Comparison of ENCODE assay signal across 8 mouse cellular contexts in the genomic region with DNA sequence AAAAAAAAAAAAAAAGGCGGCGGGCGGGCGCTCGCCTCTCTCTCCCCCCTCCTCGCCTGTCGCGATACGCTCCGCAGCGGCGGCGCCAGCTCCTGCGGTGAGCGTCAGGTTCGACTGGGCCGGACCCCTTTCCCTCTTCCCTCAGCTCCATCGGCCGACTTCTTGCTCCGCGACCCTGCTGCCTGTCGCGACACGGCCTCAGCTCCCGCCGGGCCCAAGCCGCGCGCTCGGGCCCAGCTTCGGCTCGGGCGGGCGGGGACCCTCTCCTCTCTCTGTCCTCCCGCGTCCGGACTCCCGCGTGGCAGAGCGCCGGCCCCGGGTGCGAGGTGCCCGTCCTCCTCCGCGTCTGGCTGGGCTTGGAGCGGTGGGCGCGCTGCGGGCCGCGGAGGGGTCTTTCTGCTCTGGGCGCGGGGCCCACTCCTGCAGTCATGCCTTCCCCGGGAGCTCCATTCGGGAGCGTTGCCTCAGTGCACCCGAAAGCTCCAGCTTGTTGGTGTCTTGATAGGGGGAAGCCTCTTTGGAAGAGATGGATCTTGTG. TPM values are rescaled to one million over a fixed set of nuclear protein-coding genes. Genes with fewer than 3 reads are reported as not detected.
DNase-seq lines count a peak whose midpoint lies in the region; ATAC-seq and TF ChIP-seq lines count a peak whose summit lies in the region.

No protein-coding gene starts in this region.

- peak overlapping the region; percentile 87 for H3K27ac ChIP-seq in brown adipose tissue, adult 24 weeks (replicated peaks; ENCODE audit: low read depth, low read length)
- peak overlapping the region; percentile 97 for H3K27ac ChIP-seq in forebrain, postnatal 0 days (ENCODE audit: low read depth, low read length)
- H3K27ac ChIP-seq in liver, embryonic 16.5 days (ENCODE audit: low read length) = peak overlapping the region; percentile 96

- H3K36me3 ChIP-seq in forebrain, postnatal 0 days (ENCODE audit: insufficient read depth) = peaks cover 8% of the 10 kb centered on the region
- H3K36me3 ChIP-seq in liver, embryonic 16.5 days (ENCODE audit: control insufficient read depth, insufficient read depth) = peaks cover 14% of the 10 kb centered on the region

- ATAC-seq in forebrain, postnatal 0 days = no peak
- ATAC-seq in liver, embryonic 16.5 days (ENCODE audit: low read depth) = no peak

- peak overlapping the region; percentile 94 for H3K9ac ChIP-seq in forebrain, postnatal 0 days
- peak overlapping the region; percentile 99 for H3K9ac ChIP-seq in liver, embryonic 16.5 days (ENCODE audit: low read depth, low read length)

- under 1% methylated on average over 53 of the region's 58 CpGs for WGBS in forebrain, postnatal 0 days
- under 1% methylated on average over 53 of the region's 58 CpGs for WGBS in liver, embryonic 16.5 days (ENCODE audit: insufficient replicate concordance)

- H3K4me3 ChIP-seq in brown adipose tissue, adult 24 weeks (ENCODE audit: insufficient read depth, low read depth, low read length) = peak overlapping the region; percentile 94
- peak overlapping the region; percentile 92 for H3K4me3 ChIP-seq in forebrain, postnatal 0 days (ENCODE audit: low read depth, low read length)
- H3K4me3 ChIP-seq in liver, embryonic 16.5 days (ENCODE audit: low read depth, low read length) = peak overlapping the region; percentile 96

- H3K27me3 ChIP-seq in forebrain, postnatal 0 days (ENCODE audit: insufficient read depth, low read length) = no peaks in the 10 kb centered on the region
- no peaks in the 10 kb centered on the region for H3K27me3 ChIP-seq in liver, embryonic 16.5 days (ENCODE audit: control insufficient read depth, insufficient read depth, low read depth, low read length)

- TF ChIP-seq CTCF in forebrain, postnatal 0 days (IDR thresholded peaks at IDR 0.05; ENCODE audit: low read depth) = no peak

- H3K4me2 ChIP-seq in forebrain, postnatal 0 days (ENCODE audit: low read depth) = peak overlapping the region; percentile 74
- H3K4me2 ChIP-seq in liver, embryonic 16.5 days (ENCODE audit: low read depth, low read length) = peak overlapping the region; percentile 91

- peak; percentile 35 for DNase-seq in layer of hippocampus, adult 11-12 months (ENCODE audit: low spot score)
- DNase-seq in layer of hippocampus, adult 9-11 months = no peak
- DNase-seq in forebrain, postnatal 0 days = no peak
- DNase-seq in retina, embryonic 14.5 days (ENCODE audit: low spot score) = no peak
- no peak for DNase-seq in cerebellum, postnatal 4 days (ENCODE audit: low spot score in 2 of 2)
- no peak for DNase-seq in urinary bladder, adult 2 months (ENCODE audit: low spot score)

- H3K9me3 ChIP-seq in forebrain, postnatal 0 days (ENCODE audit: low read length) = no peaks in the 10 kb centered on the region
- H3K9me3 ChIP-seq in liver, embryonic 16.5 days (replicated peaks; ENCODE audit: control insufficient read depth, low read length) = no peaks in the 10 kb centered on the region

- peaks cover 13% of the 10 kb centered on the region for H3K4me1 ChIP-seq in brown adipose tissue, adult 24 weeks (ENCODE audit: control insufficient read depth, insufficient read depth, insufficient read length, low read length)
- peaks cover 21% of the 10 kb centered on the region for H3K4me1 ChIP-seq in forebrain, postnatal 0 days (ENCODE audit: insufficient read depth)
- peaks cover 35% of the 10 kb centered on the region for H3K4me1 ChIP-seq in liver, embryonic 16.5 days (ENCODE audit: control insufficient read depth, low read depth, low read length)

RNA-seq across cellular contexts. Expression of a gene that starts 0.5 kb away (rescaled TPM):
- polyA plus RNA-seq in brown adipose tissue, adult 24 weeks (2012; ENCODE audit: insufficient read depth, insufficient read length, missing spikeins) = 22.4 and 31.4 TPM in 2 replicates
- 13.1 and 19.8 TPM in 2 replicates for total RNA-seq in forebrain, postnatal 0 days (2014; rRNA removed)
- 26.7 and 35.4 TPM in 2 replicates for polyA plus RNA-seq in forebrain, postnatal 0 days (2015; fragmentation: Nextera tagmentation; extraction: Ambion mirVana)
- polyA plus RNA-seq in liver, embryonic 16.5 days (2015; fragmentation: Nextera tagmentation; extraction: Ambion mirVana) = 18.3 and 22.3 TPM in 2 replicates
- polyA plus RNA-seq in urinary bladder, adult 2 months (2012; rRNA removed) = 23.5 and 42.6 TPM in 2 replicates

RNA-seq across cellular contexts. Expression of a gene that starts 15.8 kb away (rescaled TPM):
- 18.7 and 20.7 TPM in 2 replicates for polyA plus RNA-seq in brown adipose tissue, adult 24 weeks (2012; ENCODE audit: insufficient read depth, insufficient read length, missing spikeins)
- 62.6 and 63.5 TPM in 2 replicates for total RNA-seq in forebrain, postnatal 0 days (2014; rRNA removed)
- 66.3 and 77.8 TPM in 2 replicates for polyA plus RNA-seq in forebrain, postnatal 0 days (2015; fragmentation: Nextera tagmentation; extraction: Ambion mirVana)
- 36.9 and 41.4 TPM in 2 replicates for polyA plus RNA-seq in liver, embryonic 16.5 days (2015; fragmentation: Nextera tagmentation; extraction: Ambion mirVana)
- polyA plus RNA-seq in urinary bladder, adult 2 months (2012; rRNA removed) = 43.2 and 43.7 TPM in 2 replicates

RNA-seq across cellular contexts. Expression of a gene that starts 15.8 kb away (rescaled TPM):
- 24.2 and 24.4 TPM in 2 replicates for polyA plus RNA-seq in brown adipose tissue, adult 24 weeks (2012; ENCODE audit: insufficient read depth, insufficient read length, missing spikeins)
- 27.1 and 37.5 TPM in 2 replicates for total RNA-seq in forebrain, postnatal 0 days (2014; rRNA removed)
- 34.2 and 39.3 TPM in 2 replicates for polyA plus RNA-seq in forebrain, postnatal 0 days (2015; fragmentation: Nextera tagmentation; extraction: Ambion mirVana)
- polyA plus RNA-seq in liver, embryonic 16.5 days (2015; fragmentation: Nextera tagmentation; extraction: Ambion mirVana) = 8.1 and 9.0 TPM in 2 replicates
- polyA plus RNA-seq in urinary bladder, adult 2 months (2012; rRNA removed) = 23.2 and 25.4 TPM in 2 replicates

RNA-seq across cellular contexts. Expression of a gene that starts 20.1 kb away (rescaled TPM):
- 17.8 and 19.4 TPM in 2 replicates for polyA plus RNA-seq in brown adipose tissue, adult 24 weeks (2012; ENCODE audit: insufficient read depth, insufficient read length, missing spikeins)
- total RNA-seq in forebrain, postnatal 0 days (2014; rRNA removed) = 5.2 and 6.6 TPM in 2 replicates
- 10.3 and 10.4 TPM in 2 replicates for polyA plus RNA-seq in forebrain, postnatal 0 days (2015; fragmentation: Nextera tagmentation; extraction: Ambion mirVana)
- 5.7 and 6.0 TPM in 2 replicates for polyA plus RNA-seq in liver, embryonic 16.5 days (2015; fragmentation: Nextera tagmentation; extraction: Ambion mirVana)
- polyA plus RNA-seq in urinary bladder, adult 2 months (2012; rRNA removed) = 14.0 and 14.8 TPM in 2 replicates

RNA-seq across cellular contexts. Expression of a gene that starts 28.4 kb away (rescaled TPM):
- polyA plus RNA-seq in brown adipose tissue, adult 24 weeks (2012; ENCODE audit: insufficient read depth, insufficient read length, missing spikeins) = 2,482 and 2,632 TPM in 2 replicates
- 191 and 258 TPM in 2 replicates for total RNA-seq in forebrain, postnatal 0 days (2014; rRNA removed)
- polyA plus RNA-seq in forebrain, postnatal 0 days (2015; fragmentation: Nextera tagmentation; extraction: Ambion mirVana) = 464 and 597 TPM in 2 replicates
- 249 and 272 TPM in 2 replicates for polyA plus RNA-seq in liver, embryonic 16.5 days (2015; fragmentation: Nextera tagmentation; extraction: Ambion mirVana)
- polyA plus RNA-seq in urinary bladder, adult 2 months (2012; rRNA removed) = 262 and 303 TPM in 2 replicates
